Mouse (Mus musculus): ENCODE measurements around the gene Msantd3.

Msantd3 gene

GRCm38 (mm10) chr4:48555729-48556128 lies 16.0 kb downstream of the Msantd3 start:
- DNase-seq = peak; percentile 52

GRCm38 (mm10) chr4:48559652-48560051 lies 19.9 kb downstream of the Msantd3 start:
- DNase-seq = no peak

- DNase-seq = no peak
These were observed 22.1 kb downstream of the Msantd3 start for GRCm38 (mm10) chr4:48561824-48562223.

GRCm38 (mm10) chr4:48564962-48565361 lies 25.2 kb downstream of the Msantd3 start:
- DNase-seq = no peak

GRCm38 (mm10) chr4:48576361-48576760 lies 36.6 kb downstream of the Msantd3 start:
- no peak for DNase-seq

GRCm38 (mm10) chr4:48577831-48578230 lies 38.1 kb downstream of the Msantd3 start:
- DNase-seq = no peak

- DNase-seq = no peak
These were observed 38.7 kb downstream of the Msantd3 start for GRCm38 (mm10) chr4:48578399-48578798.

- DNase-seq = no peak
These were observed 39.9 kb downstream of the Msantd3 start for GRCm38 (mm10) chr4:48579475-48580110.

GRCm38 (mm10) chr4:48581201-48581600 lies 41.5 kb downstream of the Msantd3 start:
- DNase-seq = no peak

GRCm38 (mm10) chr4:48581993-48582392 lies 42.3 kb downstream of the Msantd3 start:
- DNase-seq = no peak

GRCm38 (mm10) chr4:48582941-48583340 lies 43.2 kb downstream of the Msantd3 start:
- DNase-seq = no peak

- DNase-seq = no peak
These were observed 44.9 kb downstream of the Msantd3 start, which contains the start of gene Tmeff1 for GRCm38 (mm10) chr4:48584421-48585240. Gene Tmeff1 (plus strand): TSS chr4:48585174.

GRCm38 (mm10) chr4:48585241-48586098 lies 45.7 kb downstream of the Msantd3 start:
- peak; percentile 7 for DNase-seq

GRCm38 (mm10) chr4:48586099-48586821 lies 46.5 kb downstream of the Msantd3 start:
- DNase-seq = no peak

- DNase-seq = no peak
These were observed 47.8 kb downstream of the Msantd3 start for GRCm38 (mm10) chr4:48587526-48587925.

- DNase-seq = no peak
These were observed 48.8 kb downstream of the Msantd3 start for GRCm38 (mm10) chr4:48588576-48588975.

- no peak for DNase-seq
These were observed 51.1 kb downstream of the Msantd3 start for GRCm38 (mm10) chr4:48590862-48591261.

- DNase-seq = no peak
These were observed 51.7 kb downstream of the Msantd3 start for GRCm38 (mm10) chr4:48591390-48591789.

- no peak for DNase-seq
These were observed 52.6 kb downstream of the Msantd3 start for GRCm38 (mm10) chr4:48592328-48592727.

GRCm38 (mm10) chr4:48592844-48593243 lies 53.1 kb downstream of the Msantd3 start:
- DNase-seq = no peak

- no peak for DNase-seq
These were observed 56.4 kb downstream of the Msantd3 start for GRCm38 (mm10) chr4:48596111-48596510.

GRCm38 (mm10) chr4:48605650-48606049 lies 65.9 kb downstream of the Msantd3 start:
- no peak for DNase-seq

GRCm38 (mm10) chr4:48609485-48609884 lies 69.8 kb downstream of the Msantd3 start:
- no peak for DNase-seq
